Mouse (Mus musculus): Measurements from ENCODE around the gene Fau.

The Fau gene

DNA sequence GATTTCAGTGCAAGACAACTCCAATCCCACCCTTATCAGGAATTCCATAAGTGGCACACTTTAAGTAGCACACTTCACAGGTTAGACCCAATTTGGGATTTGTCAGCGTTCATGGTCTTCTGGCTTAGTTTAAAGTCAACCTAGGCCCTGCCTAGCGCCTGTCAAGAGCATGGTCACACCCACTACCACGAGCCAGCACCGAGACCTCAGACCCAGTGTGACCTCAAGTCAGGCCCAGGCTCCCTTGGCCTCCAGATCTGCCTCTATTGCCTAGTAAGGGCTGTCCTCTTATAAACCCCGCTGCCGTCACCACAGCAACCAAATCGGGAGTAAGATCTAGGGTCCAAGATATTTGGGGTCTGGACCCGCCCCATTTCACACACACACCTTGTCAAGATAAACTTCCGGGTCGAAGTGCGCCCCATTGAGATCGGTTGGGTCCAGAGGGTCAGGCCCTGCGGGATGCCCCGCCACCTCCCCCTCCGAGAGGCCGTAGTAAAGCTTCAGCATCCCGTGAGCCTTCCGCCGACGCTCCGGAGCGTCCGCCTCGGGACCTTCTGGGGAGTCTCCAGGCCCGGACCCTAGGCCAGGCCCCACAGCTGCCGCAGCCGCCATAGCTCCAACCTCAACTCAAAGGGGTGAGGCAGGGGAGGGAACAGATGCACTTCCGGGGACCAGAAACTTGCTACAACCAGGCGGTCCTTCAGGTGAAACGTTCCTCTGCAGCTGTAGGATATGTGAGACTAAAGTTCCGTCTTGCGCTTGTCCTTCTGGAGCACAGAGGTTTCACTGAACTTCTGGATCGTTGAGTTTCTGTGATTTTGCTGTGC lies 19.1 kb downstream of the Fau start, which contains the start of gene Vps51:
Gene Vps51, minus strand, starts transcription at position 668 of the 830 bp plus-strand sequence.
- DNase-seq, result peak; percentile 86 to 88

DNA sequence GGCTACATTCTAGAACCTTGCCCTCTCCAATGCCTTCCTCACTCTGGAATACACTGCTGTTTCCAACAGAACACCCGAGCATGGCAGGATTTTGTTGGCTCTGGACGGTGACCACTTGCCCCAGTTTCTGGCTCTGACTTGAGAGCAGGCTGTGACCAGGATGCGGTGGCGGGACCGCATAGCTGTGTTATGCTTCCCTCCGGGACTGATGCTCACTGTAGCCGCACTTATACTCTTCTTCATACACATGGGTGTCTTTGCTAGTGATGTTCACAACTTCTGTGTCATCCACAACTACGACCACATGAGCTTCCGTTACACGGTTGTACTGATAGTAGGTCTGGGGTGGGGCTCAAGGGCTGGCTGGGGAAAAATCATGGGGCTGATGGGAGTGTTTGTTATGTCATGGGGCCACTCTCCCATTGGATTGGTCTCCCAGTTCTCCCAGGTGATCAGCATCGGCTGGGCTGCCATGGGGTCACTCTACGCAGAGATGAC lies 22.4 kb downstream of the Fau start, which contains the start of gene Tmem262:
Gene Tmem262, plus strand, starts transcription at position 51 of the 498 bp plus-strand sequence.
- no peak for DNase-seq

DNA sequence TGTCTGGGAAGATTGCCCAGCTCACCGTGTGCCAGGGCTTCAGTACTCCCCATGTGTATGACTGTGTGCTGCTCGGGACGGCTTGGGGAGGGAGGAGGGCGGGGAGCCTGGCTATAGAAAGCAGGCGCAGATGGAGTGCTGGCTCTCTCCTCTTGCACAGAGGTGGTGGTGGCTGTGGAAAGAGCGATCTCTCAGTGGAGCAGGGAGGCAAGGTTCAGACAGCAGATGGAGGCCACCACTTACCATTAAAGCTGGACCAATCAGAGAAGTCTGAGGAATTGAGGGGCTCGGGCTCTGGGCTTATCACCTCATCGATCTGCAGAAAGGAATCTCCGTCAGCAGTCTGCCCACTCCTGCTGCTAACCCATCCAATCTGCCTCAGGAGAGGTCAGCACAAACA lies 24.5 kb downstream of the Fau start, which contains the start of gene Gm28374:
Gene Gm28374, minus strand, starts transcription at position 101 of the 400 bp plus-strand sequence.
- DNase-seq, result no peak

DNA sequence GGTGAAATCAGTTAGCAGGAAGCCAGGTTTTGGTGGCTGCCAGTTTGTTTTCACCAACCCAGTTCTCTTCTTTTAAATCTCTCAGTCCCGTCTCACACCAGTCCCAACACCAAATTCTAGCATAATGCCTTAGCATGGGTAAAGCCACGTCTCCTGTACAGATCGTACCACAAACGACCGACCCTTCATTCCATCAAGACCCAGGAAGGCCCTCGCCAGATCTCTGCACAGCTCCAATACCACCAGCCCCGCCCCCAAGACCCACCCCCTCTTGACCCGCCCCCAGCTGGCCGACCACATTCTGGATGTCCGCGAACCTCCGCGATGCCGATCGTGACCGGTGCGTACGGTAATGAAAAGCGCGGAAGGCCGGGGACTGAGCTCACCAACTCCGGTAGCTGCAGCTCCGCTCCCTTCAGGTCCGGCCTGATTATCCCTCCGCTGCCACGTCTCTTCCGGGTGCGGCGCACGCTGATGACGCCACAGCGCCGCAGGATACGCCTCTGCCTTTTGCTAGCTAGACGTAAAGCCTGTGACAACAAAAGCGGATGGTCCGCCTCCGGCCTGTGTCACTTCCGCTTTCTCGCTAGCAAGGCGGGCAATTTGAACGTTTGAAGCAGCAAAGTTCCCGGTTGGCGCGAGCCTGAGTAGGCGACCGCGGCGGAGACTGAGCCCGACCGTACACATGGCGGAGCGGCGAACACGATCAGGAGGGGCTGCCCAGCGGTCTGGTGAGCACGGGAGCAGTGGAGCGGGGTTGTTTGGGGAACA lies 27.0 kb downstream of the Fau start, which contains the start of the genes Zfpl1 and Cdca5:
Gene Zfpl1, minus strand, starts transcription at position 479 of the 771 bp plus-strand sequence.
Gene Cdca5, plus strand, starts transcription at position 506 of the 771 bp plus-strand sequence.
- peak; percentile 97 for DNase-seq

DNA sequence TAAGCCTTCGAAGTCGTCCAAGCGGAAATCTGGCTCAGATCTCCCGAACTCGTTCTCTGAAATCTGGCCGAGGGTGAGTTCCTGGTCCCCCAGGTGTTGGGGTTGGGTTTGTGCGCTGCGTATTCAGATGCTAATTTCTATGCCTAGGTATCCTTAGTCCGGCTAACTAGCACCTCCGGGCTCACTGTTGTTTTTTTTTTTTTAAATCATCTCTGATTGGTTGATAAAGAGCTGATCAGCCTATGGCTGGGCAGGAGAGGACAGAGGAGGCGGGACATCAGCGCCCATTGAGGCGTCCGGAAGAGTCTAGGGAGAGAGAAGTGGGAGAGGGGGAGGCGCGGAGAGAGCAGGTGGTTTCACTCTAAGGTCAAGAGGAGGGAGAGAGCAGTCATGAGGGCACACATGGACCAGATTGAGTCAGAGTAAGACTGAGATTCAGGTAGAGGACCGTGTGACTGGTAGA lies 27.8 kb downstream of the Fau start:
- peak; percentile 59 to 64 for DNase-seq

DNA sequence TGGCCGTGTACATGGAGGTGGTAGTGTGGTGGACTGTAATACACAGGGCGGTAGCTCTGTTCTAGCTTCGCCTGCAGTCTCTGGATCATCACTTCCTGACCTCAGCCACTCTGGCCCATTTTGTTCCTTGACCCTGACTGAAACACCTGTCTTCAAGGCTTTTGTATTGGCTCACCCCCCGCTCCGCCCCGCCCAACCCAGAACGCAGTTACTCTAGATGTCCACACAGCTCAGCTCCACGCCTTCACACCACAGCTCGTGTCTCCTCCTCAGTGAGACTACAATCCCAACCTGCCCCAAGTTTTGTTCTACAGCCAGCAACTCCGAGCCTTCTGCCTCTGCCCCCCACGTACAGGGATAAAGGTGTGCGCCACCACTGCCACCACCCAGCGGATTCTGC lies 31.2 kb downstream of the Fau start:
- DNase-seq, result no peak

DNA sequence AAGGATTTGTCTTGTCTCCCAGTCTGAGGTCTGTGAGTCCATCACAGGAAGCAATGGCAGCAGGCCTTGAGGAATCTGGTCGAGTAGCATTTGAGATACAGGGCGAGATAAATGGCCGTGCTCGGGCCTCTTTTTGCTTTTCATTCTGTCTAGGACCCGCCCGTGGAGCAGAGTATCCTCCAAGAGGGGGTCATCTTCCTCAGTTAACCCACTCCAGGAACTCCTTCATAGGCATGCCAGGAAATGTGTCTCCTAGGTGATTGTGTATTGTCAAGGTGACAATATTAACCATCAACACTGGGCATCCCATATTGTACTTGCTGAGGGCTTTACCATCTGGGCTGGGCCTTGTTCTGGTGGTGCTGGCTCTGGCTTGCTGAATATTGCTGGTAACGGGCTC lies 36.5 kb downstream of the Fau start, which contains the start of gene AC131692.1:
Gene AC131692.1, plus strand, starts transcription at position 301 of the 400 bp plus-strand sequence.
- DNase-seq, result no peak

DNA sequence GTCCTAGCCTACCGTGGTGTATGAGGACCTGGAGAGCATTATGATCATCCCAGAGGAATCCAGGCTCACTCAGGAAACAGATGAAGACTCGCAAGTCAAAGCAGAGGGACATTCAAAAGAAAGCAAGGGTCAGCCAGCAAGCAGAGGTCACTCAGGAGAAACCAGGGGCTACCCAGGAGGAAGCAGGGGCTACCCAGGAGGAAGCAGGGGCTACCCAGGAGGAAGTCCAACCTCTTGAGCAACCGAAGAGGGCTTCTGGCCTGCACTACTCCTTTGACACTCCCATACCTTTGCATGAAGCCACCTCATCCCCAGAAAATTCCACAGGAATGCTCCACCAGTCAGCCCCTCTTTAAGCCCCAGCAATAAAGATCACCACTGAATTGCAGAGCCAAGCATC lies 40.2 kb downstream of the Fau start:
- DNase-seq, result no peak

DNA sequence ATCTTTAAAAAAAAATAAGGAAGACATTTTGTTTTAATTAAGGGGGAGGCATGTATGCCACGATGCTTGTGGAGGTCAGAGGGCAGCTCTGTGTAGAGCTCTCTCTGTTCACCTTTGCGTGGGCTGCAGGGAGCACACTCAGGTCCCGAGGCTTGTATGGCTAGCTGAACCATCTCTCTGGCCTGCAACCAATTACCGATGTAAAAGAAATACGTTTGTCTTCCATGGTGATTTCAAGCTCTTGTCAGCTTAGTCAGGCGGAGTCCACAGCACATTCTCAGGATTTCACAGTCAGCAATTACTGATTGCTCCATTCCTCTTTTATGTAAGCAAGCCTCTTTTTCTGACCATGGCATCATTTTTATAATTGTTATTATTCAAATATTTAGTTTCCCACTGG lies 43.5 kb downstream of the Fau start:
- DNase-seq, result no peak

DNA sequence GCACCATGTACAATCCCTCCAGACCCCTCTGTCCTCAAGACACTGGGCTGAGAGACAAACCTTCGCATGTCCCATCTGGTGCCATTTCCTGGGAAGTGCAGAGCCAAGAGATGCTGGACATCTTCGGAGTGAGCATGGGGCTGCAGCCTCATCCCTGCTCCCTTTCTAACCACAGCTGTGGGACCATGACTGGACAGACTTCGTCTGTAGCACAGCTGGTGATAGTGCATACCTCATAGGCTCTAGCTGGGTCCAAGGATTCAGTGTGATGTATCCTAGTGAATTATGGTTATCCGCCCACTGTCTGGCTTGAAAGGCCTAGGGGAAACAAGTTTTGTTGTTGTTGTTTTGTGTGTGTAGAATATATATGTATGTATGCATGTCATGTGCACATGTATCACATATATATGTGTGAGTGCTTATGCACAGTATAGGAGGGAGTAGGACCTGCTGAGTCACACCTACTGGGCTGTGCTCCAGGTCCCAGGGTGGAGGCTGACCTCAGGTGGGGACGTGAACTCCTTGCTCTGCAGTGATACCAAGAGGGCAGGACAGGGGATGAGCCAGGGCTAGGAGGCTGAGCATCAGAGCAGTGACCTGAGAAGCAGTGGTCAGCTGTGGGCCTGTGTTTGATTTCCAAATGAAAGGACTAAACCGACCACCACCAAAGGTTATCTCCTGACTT lies 44.7 kb downstream of the Fau start:
- DNase-seq, result no peak

DNA sequence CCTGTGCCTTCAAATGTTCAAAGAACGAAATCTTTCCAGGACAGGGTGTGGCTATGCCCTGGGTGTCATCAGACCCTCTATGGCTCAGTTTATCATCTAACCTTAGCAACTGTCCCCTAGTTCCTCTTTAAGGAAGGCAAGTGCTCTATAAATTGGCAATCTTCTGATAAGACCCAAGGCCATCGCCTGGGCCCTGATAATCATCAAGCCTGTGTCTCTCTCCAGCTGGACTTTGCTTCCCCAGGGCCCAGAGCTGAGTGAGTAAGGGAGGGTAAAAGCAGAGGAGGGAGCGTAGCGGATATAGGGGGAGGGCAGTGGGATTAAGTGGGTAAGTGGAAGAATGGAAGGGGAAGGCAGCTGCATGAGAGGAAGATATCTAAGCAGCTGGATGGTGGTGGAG lies 46.8 kb downstream of the Fau start:
- DNase-seq, result no peak

DNA sequence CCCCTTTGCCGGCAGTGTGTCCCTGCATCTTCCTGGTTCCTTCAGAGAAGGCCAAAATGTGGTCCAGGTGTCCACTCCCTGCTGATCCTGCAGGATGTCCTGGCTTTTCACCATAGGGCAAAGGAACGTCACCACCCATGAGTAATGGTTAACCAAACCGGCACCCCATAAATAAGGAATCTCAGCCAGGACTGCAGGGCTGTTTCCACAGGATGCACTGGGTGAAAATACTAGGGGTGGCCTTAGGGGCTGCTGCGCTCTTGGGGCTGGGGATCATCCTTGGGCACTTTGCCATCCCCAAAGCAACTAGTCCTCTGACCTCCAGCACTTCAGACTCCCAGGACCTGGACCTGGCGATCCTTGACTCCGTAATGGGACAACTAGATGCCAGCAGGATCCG lies 47.9 kb downstream of the Fau start, which contains the start of gene Naaladl1:
Gene Naaladl1, plus strand, starts transcription at position 197 of the 400 bp plus-strand sequence.
- no peak for DNase-seq

Data from B cell, adult 2 months (primary cell).